Mouse (Mus musculus): ENCODE results near the gene Tspoap1.

The Tspoap1 gene

DNA sequence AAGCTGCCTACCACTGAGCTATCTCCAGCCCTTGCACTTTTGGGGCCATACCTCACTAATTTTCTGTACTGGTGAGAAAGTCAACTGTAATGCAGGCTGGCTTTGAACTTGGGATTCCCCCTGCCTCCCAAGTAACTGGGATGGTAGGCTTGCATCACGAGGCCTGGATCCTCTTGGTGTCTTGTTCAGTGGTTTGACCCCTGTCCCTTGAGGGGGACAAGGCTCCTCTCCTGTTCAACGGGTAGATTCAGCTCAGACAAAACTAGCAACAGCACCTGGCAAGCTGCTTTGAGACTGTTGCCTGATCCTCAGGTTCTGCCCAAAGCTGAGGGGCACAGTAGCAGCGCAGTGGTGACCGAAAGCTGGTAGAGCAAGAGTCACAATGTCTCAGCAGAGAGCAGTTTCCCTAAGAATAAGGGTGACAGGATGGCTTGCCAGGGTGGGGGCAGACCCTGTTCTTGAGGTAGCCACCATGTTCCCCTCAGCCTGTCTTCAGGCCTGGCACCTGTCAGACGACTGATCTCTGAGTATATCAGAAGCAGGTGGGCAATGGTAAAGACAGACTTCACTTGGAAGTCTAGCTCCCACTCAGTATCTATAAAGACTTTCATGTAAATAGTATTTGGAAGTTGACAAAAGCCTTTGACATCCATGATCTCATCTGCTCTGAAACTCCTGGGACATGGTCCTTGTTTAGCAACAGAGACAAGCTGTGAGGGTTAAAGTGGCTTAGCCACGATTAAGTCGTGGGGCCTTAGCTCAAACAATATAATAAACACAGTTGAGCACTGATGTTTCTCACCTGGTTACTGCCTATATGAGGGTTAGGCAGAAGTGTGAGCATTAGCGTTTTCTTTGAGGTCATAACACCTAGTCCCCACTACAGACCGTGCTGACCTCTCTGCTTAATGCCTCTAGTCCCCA lies 14.4 kb upstream of the Tspoap1 start:
- no peak for DNase-seq (ENCODE audit: low read depth, low spot score)

- DNase-seq (ENCODE audit: low read depth, low spot score): no peak
Measured at GRCm38 (mm10) chr11:87747312-87747711, 13.0 kb upstream of the Tspoap1 start.

- no peak for DNase-seq (ENCODE audit: low read depth, low spot score)
Measured at GRCm38 (mm10) chr11:87747716-87748115, 12.6 kb upstream of the Tspoap1 start.

DNA sequence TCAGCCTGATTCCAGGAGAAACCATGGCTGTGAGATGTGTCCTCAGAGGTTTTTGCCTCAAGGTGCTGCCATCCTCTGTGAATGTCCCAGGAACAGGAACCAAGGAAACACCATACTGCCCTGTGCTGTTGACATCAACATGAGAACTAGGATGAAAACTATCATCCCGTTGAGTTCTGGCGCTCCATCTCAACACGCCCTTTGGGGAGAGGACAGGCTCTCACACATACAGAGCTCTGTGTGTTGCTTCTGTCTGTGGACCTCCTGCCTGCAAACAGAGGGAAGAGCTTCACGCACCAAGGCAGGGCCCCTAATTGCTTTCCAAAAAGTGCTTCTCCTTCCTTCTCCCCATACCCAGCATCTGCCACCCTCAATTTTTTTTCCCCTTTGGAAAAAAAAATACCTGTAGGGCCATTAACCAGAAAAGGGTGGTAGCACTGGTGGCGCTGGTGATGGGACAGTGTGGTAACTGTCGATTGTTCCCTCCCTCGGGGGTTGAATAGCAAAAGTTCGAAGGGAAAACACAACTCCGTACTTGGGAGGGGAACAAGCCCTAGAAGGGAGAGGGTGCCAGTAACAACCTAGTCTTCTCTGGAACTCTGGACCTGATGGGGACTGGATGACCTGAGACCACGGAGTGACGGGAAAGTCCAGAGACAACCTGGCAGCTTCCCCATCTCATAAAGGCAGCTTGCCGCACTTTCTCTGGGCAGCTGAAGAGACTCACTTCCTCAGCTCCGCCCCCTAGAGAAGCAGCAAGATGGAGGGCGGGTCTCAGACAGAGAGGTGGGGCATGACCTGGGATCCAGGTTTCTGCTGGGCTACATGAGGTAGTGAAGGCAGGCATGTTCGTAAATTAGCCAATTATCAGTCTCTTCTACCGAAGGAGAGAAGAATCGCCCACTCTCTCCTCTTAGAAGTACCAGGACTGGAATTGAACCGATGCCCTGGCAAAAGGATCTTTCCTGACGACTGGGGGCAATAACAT lies 11.9 kb upstream of the Tspoap1 start:
- peak; percentile 79 for DNase-seq (ENCODE audit: low read depth, low spot score)

DNA sequence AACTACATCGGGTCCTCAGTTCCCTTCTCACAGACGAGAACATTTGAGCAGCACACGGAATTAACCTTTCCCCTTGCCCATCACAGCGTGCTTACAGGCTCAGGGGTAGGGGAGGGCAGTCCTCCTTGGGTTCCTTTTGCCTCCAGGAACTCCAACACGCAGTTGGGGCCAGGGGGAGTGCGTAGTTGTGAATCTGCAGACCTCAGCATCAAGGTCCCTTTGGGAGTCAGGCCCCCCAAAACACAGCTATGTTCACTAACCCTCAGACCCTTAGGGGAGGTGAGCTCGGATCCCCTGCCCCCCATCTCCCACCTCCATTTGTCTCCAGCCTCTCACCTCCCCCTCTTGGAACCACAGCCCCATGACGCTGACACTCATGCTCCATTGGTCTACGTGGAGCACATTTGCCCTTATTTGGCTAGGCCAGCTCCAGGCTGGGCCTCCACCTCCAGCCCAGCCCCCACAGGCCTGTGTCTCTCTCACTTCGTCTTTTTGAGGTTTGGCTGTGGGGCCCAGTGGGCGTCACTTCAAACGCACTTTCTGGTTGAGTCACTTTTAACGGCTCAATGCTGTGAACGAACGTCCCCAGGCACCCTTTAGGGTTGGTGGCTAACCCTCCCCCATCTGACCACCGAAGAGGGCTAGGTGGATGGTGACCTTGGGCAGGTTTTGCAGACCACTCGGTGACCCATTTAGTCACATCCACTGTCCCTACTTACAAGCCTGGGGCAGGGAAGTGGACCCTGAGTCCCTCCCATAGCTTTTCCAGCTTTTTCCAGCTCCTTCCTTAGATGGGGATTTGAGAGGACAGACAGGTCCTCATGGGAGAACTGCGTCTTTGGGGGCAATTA lies 10.9 kb upstream of the Tspoap1 start:
- peak; percentile 79 for DNase-seq (ENCODE audit: low read depth, low spot score)

GRCm38 (mm10) chr11:87750043-87750421 lies 10.3 kb upstream of the Tspoap1 start:
- DNase-seq (ENCODE audit: low read depth, low spot score): peak; percentile 81

DNA sequence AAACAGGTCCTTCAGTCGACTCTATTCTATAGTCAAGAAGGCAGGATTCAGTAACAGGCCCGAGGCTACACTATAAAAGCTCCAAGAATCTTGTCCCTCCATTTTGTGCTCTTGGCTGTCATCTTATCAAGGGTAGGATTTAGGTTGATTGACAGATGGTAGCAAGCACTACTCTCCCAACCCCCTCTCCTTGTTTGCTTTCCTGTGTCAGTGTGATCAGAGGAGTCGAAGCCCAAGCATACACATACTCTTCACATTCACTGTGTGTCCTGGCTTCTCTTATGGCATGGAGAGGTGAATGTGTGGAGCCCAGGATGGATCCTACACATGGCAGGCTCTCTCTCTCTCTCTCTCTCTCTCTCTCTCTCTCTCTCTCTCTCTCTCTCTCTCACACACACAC lies 9.8 kb upstream of the Tspoap1 start:
- DNase-seq (ENCODE audit: low read depth, low spot score): no peak

DNA sequence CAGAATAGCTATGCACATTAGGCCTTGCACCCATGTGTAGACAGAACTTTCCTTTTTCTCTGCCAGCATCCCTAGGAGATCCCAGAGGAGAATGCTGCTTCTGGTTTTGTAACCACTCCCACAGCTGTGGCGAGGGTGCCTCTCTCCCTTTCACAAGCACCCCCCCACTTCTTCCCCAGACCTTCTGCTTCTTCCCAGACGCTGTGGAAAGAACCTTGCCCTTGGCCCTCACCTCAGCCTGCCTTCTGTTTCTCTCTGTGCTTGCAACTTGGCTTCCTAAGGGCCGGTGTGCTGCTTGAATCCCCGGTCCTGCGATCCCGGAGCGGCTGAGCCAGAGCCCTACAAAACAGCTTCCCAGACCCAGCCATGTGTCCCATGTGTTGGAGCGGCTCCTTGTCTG lies 9.3 kb upstream of the Tspoap1 start:
- DNase-seq (ENCODE audit: low read depth, low spot score): no peak

GRCm38 (mm10) chr11:87751491-87751966 lies 8.8 kb upstream of the Tspoap1 start:
- DNase-seq (ENCODE audit: low read depth, low spot score): no peak

DNA sequence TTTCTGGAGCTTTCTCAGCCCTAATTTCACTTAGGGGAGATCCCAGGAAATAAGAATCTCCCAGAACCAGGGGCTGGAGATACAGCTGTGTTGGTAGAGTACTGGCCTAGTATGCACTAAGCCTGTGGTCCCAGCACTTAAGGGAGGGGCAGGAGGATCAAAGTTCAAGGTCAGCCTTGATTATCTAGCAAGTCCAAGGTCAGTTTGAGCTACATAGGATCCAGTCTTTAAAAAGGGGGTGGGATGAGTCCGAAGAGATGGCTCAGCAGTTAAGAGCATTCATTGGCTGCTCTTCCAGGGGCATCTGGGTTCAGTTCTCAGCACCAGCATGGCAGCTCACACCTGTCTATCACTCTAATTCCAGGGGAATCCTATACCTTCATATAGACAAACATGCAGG lies 8.0 kb upstream of the Tspoap1 start:
- no peak for DNase-seq (ENCODE audit: low read depth, low spot score)

DNA sequence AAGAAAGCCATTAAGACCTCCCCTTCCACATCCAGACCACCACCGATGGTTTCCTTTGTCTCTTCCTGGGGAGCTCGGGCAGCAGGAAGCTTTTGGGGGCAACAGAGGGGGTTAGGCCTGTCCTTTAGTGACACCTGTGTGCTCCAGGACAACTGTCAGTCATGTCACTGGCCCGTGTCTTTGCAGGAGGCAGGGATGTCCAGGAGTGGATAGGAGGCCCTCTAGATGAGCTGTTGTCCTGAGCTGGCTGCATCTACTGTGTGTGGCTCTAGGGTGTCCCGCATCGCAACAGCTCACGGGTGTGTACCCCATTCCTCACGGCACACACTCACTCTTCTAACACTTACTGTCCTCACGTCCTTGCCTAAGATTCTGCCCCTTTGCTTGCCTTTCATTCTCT lies 7.1 kb upstream of the Tspoap1 start:
- no peak for DNase-seq (ENCODE audit: low read depth, low spot score)

GRCm38 (mm10) chr11:87753891-87754501 lies 6.3 kb upstream of the Tspoap1 start:
- DNase-seq (ENCODE audit: low read depth, low spot score): no peak

DNA sequence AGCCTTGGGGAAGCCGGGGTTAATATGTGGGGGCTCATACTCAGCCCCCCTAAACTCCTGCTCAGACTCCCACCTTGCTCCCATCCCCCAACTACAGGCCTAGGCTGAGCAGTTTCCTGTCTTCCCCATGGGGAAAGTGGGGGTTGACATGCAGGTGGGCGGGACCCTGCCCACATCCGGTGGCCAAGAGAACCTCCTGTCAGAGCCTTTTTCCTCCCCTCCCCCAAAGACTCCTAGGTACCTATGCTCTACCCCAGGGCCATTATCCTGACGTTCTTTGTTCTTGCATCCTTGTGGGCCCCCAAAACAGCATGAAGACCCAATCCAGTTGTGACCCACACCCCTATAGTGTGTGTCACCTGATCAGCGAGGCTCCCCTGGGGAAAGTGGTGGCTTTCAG lies 5.7 kb upstream of the Tspoap1 start:
- DNase-seq (ENCODE audit: low read depth, low spot score): no peak

DNA sequence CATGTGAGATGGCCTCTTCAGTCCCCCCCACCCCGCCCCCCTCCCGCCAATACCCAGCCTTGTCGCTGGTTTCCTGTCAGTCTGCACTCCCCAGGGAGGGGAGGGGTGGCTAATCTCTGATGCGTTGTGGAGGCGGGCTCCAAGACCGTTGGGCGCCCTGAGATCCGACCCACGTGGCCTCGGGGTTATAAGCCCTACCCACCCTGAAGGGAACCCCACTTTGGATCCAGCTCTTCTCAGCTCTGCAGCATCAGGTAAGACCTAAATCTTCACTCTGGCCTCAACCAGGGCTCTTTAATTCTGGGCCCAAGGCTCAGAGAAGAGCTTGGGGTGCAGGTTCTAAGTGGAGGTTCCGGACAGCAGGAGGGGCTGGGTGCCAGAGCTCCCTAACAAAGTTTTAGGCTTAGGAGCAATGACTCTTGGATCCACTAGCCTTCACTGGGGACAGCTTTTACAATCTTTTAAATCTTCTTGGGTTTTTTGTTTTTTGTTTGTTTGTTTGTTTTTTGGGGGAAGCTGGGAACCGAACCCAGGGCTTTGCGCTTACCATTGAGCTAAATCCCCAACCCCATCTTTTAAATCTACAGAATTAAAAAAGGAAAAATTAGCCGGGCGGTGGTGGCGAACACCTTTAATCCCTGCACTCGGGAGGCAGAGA lies 4.9 kb upstream of the Tspoap1 start:
- DNase-seq (ENCODE audit: low read depth, low spot score): peak; percentile 82

DNA sequence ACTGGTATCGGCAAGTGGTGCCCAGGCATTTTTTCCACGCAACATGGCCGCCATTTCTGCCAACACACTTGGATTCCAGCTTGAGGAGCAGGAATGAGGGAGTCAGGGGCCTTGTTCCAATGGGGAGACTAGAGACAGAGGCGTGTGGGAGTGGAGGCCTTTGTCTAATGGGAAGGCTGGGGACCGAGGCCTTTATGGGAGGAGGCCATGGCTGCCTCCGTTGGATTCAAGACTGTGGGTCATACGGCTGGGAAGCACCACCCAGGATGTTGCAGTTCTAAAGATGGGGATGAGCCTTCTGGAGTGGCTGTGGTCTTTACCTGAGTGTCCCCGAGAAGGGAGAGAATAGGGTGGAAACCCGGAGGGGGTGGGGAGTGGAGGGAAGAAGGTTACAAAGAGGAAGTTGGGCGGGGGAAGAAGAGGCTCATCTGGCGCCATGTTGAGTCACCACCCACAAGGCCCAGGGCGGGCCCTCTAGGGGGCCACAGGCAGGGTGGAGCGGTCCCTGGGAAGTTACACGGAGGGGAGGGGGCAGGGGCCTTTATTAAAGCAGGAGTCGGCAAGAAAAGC lies 4.0 kb upstream of the Tspoap1 start:
- DNase-seq (ENCODE audit: low read depth, low spot score): peak; percentile 56

- DNase-seq (ENCODE audit: low read depth, low spot score): peak; percentile 42
Measured at GRCm38 (mm10) chr11:87757001-87757954, 3.1 kb upstream of the Tspoap1 start.

- DNase-seq (ENCODE audit: low read depth, low spot score): no peak
Measured at GRCm38 (mm10) chr11:87758161-87758911, 2.0 kb upstream of the Tspoap1 start.

Measured in c-Kit-negative CD71-positive TER-119-positive erythroid progenitor cells, embryonic 14.5 days (primary cell).